Mouse (Mus musculus) kidney, embryonic 15.5 days (tissue): ENCODE data around the gene Fanca. TPM values are rescaled to one million over a fixed set of nuclear protein-coding genes. Genes with fewer than 3 reads are reported as not detected.
A peak's percentile ranks its signal among the peaks of the same experiment; 100 is the strongest.
"Not testable (repeated sequence)": the region's sequence is repeated elsewhere in the genome, so short reads cannot be mapped to it uniquely, and the experiment has no call there.

Source experiments
- ATAC-seq: fragments of 200-750 bp; cut with Nextera tagmentation; replicated peaks from 2 replicates; pipeline ENCODE4 v1.8.0; 2017; ENCODE audit warnings: moderate TSS enrichment; ENCODE audit not compliant: low FRiP score
- H3K27ac ChIP-seq: fragments of 300-500 bp; sonication (generic); 2 replicates; pipeline ENCODE4 v1.5.1; 2015; ENCODE audit warnings: mild to moderate bottlenecking, inconsistent platforms
- H3K27me3 ChIP-seq: fragments of 300-500 bp; sonication (generic); 2 replicates; pipeline ENCODE4 v1.6.1; 2015; ENCODE audit warnings: inconsistent platforms
- H3K36me3 ChIP-seq: fragments of 300-500 bp; sonication (generic); 2 replicates; pipeline ENCODE4 v1.6.1; 2015; ENCODE audit warnings: inconsistent platforms
- H3K4me1 ChIP-seq: fragments of 300-500 bp; sonication (generic); 2 replicates; pipeline ENCODE4 v1.6.1; 2015; ENCODE audit warnings: inconsistent platforms
- H3K4me2 ChIP-seq: fragments of 300-500 bp; sonication (generic); 2 replicates; pipeline ENCODE4 v1.6.1; 2015; ENCODE audit warnings: moderate library complexity, mild to moderate bottlenecking, inconsistent platforms
- H3K4me3 ChIP-seq: fragments of 300-500 bp; sonication (generic); replicated peaks from 2 replicates; pipeline ENCODE4 v1.5.1; 2015; ENCODE audit warnings: mild to moderate bottlenecking, inconsistent platforms
- H3K9ac ChIP-seq: fragments of 300-500 bp; sonication (generic); 2 replicates; pipeline ENCODE4 v1.6.1; 2015; ENCODE audit warnings: mild to moderate bottlenecking, inconsistent platforms
- H3K9me3 ChIP-seq: fragments of 300-500 bp; sonication (generic); replicated peaks from 2 replicates; pipeline ENCODE4 v1.6.1; 2016; ENCODE audit warnings: inconsistent platforms
- WGBS: fragments of 180-500 bp; shearing (Covaris S2); methylation state at CpG from one replicate; pipeline ENCODE4 v1.1.7; 2015; ENCODE audit warnings: mixed read lengths; 5-methylcytosine and 5-hydroxymethylcytosine counted together
- polyA plus RNA-seq: library from polyadenylated mRNA; unstranded; fragments of >200 nt; fragmentation: Nextera tagmentation; extraction: Ambion mirVana; gene quantifications from 2 replicates; pipeline ENCODE4 v1.2.1, GENCODE M21; 2015

The Fanca gene
- polyA plus RNA-seq, 1 experiment from 2014 or later: 45.2 TPM

DNA sequence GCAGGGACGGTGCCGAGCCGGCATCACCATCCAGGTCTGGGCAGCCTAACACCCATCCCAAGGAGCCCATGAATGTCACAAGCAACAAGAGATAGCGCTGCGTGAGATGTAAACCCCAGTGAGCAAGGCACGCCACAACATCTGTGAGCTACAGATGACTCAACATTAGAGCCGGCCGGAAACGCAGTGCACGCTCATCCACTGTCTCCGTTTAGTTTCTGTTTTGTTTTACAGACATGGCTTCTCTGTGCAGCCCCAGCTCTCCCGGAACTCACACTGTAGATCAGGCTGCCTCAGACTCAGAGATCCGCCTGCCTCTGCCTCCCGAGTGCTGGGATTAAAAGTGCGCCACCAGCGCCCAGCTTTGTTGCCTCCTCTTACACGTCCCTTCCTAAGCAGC, 31.0 kb downstream of the Fanca start:
- ATAC-seq: no peak
- H3K4me2 ChIP-seq: no peak overlapping the region
- peaks cover 72% of the 10 kb centered on the region for H3K36me3 ChIP-seq
- H3K27ac ChIP-seq: no peak overlapping the region
- no peaks in the 10 kb centered on the region for H3K9me3 ChIP-seq
- H3K4me3 ChIP-seq: no peak overlapping the region
- WGBS: 94% methylated on average over 17 of the region's 17 CpGs
- H3K27me3 ChIP-seq: no peaks in the 10 kb centered on the region
- H3K4me1 ChIP-seq: no peaks in the 10 kb centered on the region
- no peak overlapping the region for H3K9ac ChIP-seq

DNA sequence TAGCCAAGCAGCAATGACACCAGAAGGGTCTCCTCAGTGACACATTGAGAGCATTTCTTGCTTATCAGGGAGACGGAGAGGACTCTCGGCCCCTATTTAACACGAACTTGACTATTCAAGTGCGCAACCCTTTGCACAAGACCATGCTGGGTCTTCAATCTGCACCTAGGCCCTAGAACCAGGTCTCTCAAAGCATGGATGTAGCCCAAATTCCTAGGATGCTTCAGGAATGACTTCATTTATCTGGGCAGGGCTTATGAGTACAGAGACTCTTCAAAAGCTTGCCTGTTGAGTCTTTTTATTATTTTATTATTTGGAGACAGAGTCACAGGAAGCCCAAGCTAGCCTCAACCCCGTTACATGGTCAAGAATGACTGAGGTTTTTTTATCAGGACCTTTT, 33.9 kb downstream of the Fanca start:
- 84% methylated on average over 5 of the region's 5 CpGs for WGBS
- Histone ChIP-seq H3K27ac (no peak overlapping the region), H3K36me3 (peaks cover 74% of the 10 kb centered on the region), H3K4me2 (no peak overlapping the region), H3K9me3 (no peaks in the 10 kb centered on the region), H3K4me3 (no peak overlapping the region), H3K4me1 (no peaks in the 10 kb centered on the region), H3K27me3 (no peaks in the 10 kb centered on the region), H3K9ac (no peak overlapping the region)
- ATAC-seq: no peak

DNA sequence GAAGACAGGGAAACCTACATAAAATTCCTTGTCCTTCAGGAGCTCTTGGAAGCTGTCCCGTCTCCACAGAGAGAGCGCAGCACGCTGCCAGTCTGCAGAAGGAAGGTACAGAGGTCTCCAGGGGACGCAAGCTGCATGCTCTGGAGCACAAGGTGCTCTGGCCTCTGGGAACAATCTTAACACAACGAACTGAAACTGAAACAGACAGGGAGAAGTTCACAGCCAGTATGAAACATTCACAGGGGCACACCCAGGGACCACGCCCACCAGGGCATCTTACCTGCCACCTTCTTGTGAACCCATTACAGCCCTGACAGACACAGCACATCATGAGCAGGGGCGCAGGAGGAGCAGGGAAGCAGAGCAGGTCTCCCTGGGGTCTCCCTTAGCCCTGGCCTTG, 34.4 kb downstream of the Fanca start:
- WGBS: 91% methylated on average over 7 of the region's 7 CpGs
- Histone ChIP-seq H3K9ac (no peak overlapping the region), H3K27ac (no peak overlapping the region), H3K36me3 (peaks cover 72% of the 10 kb centered on the region), H3K27me3 (no peaks in the 10 kb centered on the region), H3K4me3 (no peak overlapping the region), H3K4me2 (no peak overlapping the region), H3K9me3 (no peaks in the 10 kb centered on the region), H3K4me1 (no peaks in the 10 kb centered on the region)
- no peak for ATAC-seq

DNA sequence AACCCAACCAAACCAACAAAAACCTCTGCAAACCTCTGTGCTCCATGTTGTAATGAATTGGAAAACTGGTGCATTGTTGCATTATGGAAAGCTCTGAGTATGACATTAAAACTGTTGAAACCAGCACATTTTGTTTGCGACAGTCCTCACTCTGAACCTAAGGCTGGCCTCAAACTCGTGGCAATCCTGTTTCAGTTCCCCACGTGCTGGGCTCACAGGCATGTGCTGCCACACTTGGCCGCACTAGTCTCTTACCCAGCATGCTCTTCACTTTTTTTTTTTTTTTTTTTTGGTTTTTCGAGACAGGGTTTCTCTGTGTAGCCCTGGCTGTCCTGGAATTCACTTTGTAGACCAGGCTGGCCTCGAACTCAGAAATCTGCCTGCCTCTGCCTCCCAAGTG, 35.4 kb downstream of the Fanca start:
- not testable (repeated sequence) for H3K4me2 ChIP-seq, H3K4me1 ChIP-seq, H3K27me3 ChIP-seq, H3K4me3 ChIP-seq, H3K9ac ChIP-seq, H3K9me3 ChIP-seq, ATAC-seq, H3K27ac ChIP-seq
- H3K36me3 ChIP-seq: peaks cover 69% of the 10 kb centered on the region
- WGBS: 88% methylated on average over 5 of the region's 6 CpGs

DNA sequence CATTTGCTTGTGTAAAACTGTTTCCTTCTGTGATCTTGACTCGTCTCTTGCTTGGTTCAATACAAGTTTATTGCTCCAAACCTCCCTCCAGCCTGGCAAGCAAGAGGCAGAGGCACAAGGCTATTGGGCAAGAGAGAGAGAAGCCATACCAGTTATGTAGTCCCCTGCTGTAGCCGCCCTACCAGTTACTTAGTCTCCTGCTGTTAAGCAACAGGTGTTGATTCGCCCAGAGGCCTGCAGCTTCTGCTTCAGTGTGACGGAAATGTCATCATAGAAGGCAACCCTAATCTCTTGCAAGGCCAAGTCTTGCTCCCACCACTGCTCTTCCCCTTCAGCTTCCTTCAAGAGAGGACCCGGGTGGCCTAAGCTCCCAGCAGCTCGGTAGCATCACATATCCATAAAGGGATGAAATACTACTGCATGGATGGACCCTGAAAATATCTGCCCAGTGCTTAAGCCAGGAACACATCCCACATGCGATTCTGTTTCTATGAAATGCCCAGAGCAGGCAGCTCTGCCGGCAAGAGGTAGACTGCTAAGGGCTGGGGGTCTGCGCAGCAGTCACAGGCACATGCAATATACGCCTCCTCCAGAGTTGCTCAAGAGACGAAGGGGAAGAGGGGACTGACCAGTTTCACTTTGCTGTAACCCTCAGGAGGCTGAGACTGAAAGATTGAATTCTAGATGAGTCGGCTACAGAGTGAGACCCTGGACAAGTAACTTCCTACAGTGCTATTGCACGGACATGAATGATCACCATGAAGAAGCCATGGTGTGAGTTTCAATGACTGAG, 37.9 kb downstream of the Fanca start:
- Histone ChIP-seq H3K9me3 (no peaks in the 10 kb centered on the region), H3K27me3 (no peaks in the 10 kb centered on the region), H3K27ac (no peak overlapping the region), H3K4me1 (no peaks in the 10 kb centered on the region), H3K9ac (no peak overlapping the region), H3K4me2 (no peak overlapping the region), H3K36me3 (peaks cover 62% of the 10 kb centered on the region), H3K4me3 (no peak overlapping the region)
- 87% methylated on average over 13 of the region's 13 CpGs for WGBS
- no peak for ATAC-seq

DNA sequence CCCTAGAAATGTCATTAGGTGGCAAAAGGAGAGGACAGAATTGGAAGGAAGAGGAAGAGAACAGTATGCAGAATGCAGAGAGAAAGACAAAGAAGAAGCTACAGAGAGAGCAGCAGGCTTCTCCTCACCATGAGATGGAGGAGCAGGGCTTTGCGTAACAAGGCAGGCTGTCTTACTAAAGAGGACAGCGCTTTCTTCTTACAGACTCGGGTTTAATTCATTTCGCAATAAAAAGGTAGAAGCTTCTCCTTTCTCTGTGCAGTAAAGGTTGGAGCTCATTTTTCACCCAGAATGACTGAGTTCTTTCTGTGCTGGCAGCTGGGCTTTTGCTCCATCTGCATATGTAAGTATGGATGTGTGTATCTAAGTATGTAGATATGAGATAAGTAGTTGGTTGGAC, 38.5 kb downstream of the Fanca start:
- H3K9ac ChIP-seq: no peak overlapping the region
- no peak overlapping the region for H3K27ac ChIP-seq
- no peaks in the 10 kb centered on the region for H3K4me1 ChIP-seq
- no peak overlapping the region for H3K4me2 ChIP-seq
- no peaks in the 10 kb centered on the region for H3K9me3 ChIP-seq
- H3K27me3 ChIP-seq: no peaks in the 10 kb centered on the region
- ATAC-seq: no peak
- peaks cover 63% of the 10 kb centered on the region for H3K36me3 ChIP-seq
- 92% methylated on average over 4 of the region's 4 CpGs for WGBS
- no peak overlapping the region for H3K4me3 ChIP-seq

DNA sequence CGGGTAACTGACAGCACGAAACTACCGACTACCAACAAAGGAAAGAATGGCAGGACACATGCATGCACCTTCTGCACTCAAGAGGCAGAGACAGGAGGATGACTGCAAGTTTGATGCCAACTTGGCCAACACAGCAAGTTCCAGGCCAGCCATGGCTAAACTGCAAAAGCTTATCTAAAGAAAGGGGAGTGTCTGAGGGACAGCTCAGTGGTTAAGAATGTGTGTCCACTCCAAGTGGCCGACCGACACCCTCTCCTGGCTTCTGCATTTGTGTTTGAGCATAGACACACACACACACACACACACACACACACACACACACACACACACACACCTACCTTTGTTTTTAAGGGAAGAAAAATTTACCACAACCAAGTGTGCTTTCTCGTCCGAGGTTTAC, 39.9 kb downstream of the Fanca start:
- H3K4me1 ChIP-seq: no peaks in the 10 kb centered on the region
- H3K9me3 ChIP-seq: no peaks in the 10 kb centered on the region
- H3K27me3 ChIP-seq: no peaks in the 10 kb centered on the region
- no peak overlapping the region for H3K27ac ChIP-seq
- no peak overlapping the region for H3K4me2 ChIP-seq
- 69% methylated on average over 7 of the region's 7 CpGs for WGBS
- H3K36me3 ChIP-seq: peaks cover 71% of the 10 kb centered on the region
- H3K9ac ChIP-seq: no peak overlapping the region
- no peak overlapping the region for H3K4me3 ChIP-seq
- ATAC-seq: no peak

DNA sequence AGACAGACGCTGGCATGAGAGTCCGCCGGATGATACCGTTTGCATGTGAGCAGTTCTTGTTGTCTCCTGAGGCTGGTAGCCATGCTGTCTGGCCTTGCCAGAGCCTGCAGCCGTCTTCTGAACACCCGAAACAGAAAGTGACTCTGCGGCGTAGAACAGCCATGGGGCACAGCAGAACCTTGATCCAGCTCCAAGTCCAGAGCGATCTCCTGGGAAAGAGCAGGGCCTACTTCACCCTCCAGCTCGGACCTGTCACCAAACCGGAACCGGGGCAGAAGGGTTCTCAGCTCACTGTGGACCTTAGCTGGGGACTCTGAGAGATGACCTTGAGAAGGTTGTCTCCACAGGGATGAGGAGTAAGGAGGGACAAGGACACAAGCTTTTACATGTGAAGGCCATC, 43.3 kb downstream of the Fanca start:
- ATAC-seq: no peak
- H3K36me3 ChIP-seq: peaks cover 75% of the 10 kb centered on the region
- WGBS: 95% methylated on average over 12 of the region's 12 CpGs
- H3K27me3 ChIP-seq: no peaks in the 10 kb centered on the region
- H3K27ac ChIP-seq: no peak overlapping the region
- no peak overlapping the region for H3K4me2 ChIP-seq
- no peak overlapping the region for H3K4me3 ChIP-seq
- H3K9me3 ChIP-seq: no peaks in the 10 kb centered on the region
- no peaks in the 10 kb centered on the region; the same call in 1 of the 2 replicates for H3K4me1 ChIP-seq
- H3K9ac ChIP-seq: no peak overlapping the region

DNA sequence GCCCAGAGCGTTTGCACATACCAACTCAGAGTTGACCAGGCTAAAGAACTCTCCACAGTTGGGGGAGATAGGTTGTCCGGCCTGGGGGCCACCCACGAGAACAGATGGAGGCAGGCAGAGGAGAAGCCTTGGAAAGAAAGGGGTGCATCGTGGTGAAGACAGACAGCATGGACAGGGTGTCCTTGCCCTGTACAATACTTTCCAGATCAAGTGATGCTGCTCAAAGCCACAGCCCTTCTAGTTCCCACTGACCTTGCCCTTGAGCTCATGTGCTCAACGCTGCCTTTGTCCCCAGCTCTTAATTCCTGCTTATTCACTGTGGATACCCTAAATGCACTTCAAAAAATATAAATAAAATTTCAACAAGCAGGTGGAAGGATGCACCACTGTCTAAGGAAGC, 43.9 kb downstream of the Fanca start:
- H3K27me3 ChIP-seq: no peaks in the 10 kb centered on the region
- H3K36me3 ChIP-seq: peaks cover 78% of the 10 kb centered on the region
- H3K4me2 ChIP-seq: no peak overlapping the region
- no peaks in the 10 kb centered on the region; the same call in 1 of the 2 replicates for H3K4me1 ChIP-seq
- H3K9me3 ChIP-seq: no peaks in the 10 kb centered on the region
- H3K4me3 ChIP-seq: no peak overlapping the region
- 75% methylated on average over 5 of the region's 5 CpGs for WGBS
- no peak for ATAC-seq
- H3K9ac ChIP-seq: no peak overlapping the region
- H3K27ac ChIP-seq: no peak overlapping the region

DNA sequence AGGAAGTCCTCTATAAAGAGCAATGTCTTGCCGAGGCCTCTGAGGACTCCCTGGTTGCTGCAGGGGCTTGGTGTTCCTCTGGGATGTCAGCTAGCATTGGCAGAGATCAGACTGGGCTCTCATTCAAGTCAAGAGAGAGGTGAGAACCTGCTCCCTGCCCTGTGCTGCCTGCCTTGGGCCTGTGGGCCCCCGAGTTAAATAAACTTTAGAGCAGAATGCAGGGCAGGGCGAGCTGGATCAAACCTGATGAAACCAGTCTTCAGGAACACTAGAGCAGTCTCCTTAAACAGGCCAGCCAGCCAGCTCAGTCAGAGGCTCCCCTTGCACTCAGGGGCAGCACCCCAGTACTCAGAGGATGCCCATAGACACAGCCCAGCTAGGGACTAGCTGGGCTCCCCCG, 46.5 kb downstream of the Fanca start:
- Histone ChIP-seq H3K9ac (no peak overlapping the region), H3K4me1 (peaks cover 4% of the 10 kb centered on the region), H3K27ac (0 out of 2 replicates have a peak overlapping the region, but pooled peaks have one; percentile 32), H3K9me3 (no peaks in the 10 kb centered on the region), H3K4me2 (no peak overlapping the region), H3K27me3 (no peaks in the 10 kb centered on the region), H3K4me3 (no peak overlapping the region), H3K36me3 (peaks cover 91% of the 10 kb centered on the region)
- 71% methylated on average over 4 of the region's 4 CpGs for WGBS
- ATAC-seq: no peak; the same call in 1 of the 2 replicates

DNA sequence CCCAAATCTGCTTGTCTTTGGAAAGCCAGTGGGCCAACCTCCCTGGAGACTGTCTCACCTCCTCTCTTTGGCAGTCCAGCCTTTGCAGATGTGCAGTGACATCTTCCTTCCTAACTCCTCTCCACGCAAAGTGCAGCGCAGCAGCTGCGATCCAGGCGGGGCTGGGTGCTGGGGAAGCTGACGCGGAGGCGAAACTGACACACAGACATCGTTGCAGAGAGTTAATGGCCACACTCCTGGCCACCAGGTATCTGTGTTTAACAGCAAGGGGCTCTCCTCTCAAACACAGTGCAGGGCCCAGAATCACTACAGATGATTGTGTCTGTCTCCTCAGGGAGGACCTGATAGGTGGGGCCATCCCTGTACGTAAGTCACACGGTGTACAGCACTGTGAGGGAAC, 47.2 kb downstream of the Fanca start:
- no peak overlapping the region for H3K4me2 ChIP-seq
- 0 out of 2 replicates have a peak overlapping the region, but pooled peaks have one; percentile 29 for H3K27ac ChIP-seq
- no peak overlapping the region for H3K9ac ChIP-seq
- H3K9me3 ChIP-seq: no peaks in the 10 kb centered on the region
- no peak overlapping the region for H3K4me3 ChIP-seq
- H3K4me1 ChIP-seq: peaks cover 4% of the 10 kb centered on the region
- no peak for ATAC-seq
- H3K27me3 ChIP-seq: no peaks in the 10 kb centered on the region
- WGBS: 92% methylated on average over 10 of the region's 10 CpGs
- peaks cover 92% of the 10 kb centered on the region for H3K36me3 ChIP-seq

DNA sequence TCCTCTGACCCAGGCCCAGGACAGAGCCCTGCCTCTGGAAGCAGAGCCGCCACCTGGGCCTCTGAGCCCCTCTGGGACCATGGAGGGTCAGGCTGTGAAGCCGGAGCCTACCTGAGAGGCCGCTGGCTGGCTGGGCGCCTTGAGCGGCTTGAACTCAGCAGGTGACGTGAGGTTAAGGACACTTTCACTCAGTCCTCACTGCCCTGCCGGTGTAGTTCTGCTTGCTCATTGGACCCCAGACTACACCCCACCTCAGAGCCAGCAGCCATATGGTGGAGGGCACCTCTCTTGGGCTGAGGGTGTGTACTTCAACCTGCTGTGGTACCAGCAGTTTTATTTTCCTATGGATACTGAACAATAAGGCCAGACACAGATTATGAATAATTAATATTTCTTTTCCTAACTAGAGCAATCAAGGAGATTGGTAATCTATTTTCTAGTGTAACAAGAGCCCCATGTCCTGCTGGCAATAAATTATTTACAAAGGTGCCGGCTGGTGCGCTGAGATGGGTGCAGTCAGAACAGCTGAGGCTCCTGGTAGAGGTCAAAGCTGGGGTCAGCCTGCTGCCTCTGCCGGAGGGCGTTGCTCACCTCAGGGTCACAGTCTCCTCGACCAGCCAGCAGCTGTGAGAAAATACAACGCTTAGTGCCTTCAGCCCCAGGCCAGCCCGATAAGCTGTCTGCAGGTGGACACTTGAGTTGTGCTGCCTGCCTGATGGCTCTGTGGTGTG, 50.3 kb downstream of the Fanca start:
- WGBS: 56% methylated on average over 14 of the region's 14 CpGs

More for the DNA sequence above, 50.3 kb downstream of the Fanca start:
- peak; percentile 66 for ATAC-seq
- H3K4me2 ChIP-seq: no peak overlapping the region
- peaks cover 4% of the 10 kb centered on the region for H3K4me1 ChIP-seq
- H3K27me3 ChIP-seq: no peaks in the 10 kb centered on the region
- H3K36me3 ChIP-seq: peaks cover 95% of the 10 kb centered on the region
- no peak overlapping the region for H3K4me3 ChIP-seq
- no peak overlapping the region for H3K9ac ChIP-seq
- no peaks in the 10 kb centered on the region for H3K9me3 ChIP-seq
- peak overlapping the region; percentile 66 for H3K27ac ChIP-seq
